Mouse (Mus musculus) bone marrow macrophage, adult 2 months (primary cell): ENCODE data around the gene Ilf2. TPM values are rescaled to one million over a fixed set of nuclear protein-coding genes. Genes with fewer than 3 reads are reported as not detected.

Experiments used
- H3K27ac ChIP-seq: 2 replicates; pipeline ENCODE4 v1.5.1; 2012; ENCODE audit warnings: low read depth, low read length; ENCODE audit not compliant: insufficient read depth
- H3K4me1 ChIP-seq: 2 replicates; pipeline ENCODE4 v1.6.1; 2012; ENCODE audit warnings: low read length; ENCODE audit not compliant: control insufficient read depth, insufficient read depth
- H3K4me3 ChIP-seq: 2 replicates; pipeline ENCODE4 v1.5.1; 2012; ENCODE audit warnings: mild to moderate bottlenecking, low read length, moderate library complexity; ENCODE audit not compliant: insufficient read depth
- CTCF ChIP-seq: IDR thresholded peaks from 2 replicates; pipeline ENCODE4 v1.5.1; 2012; ENCODE audit warnings: low read depth, mild to moderate bottlenecking, low read length, moderate library complexity
- POLR2A ChIP-seq: IDR thresholded peaks from 2 replicates; pipeline ENCODE4 v1.6.1; 2012; ENCODE audit warnings: mild to moderate bottlenecking, low read depth, low read length, borderline replicate concordance
- polyA plus RNA-seq: library from polyadenylated mRNA; stranded (reverse); fragments of >200 nt; gene quantifications from 2 replicates; pipeline ENCODE4 v1.2.4, GENCODE M21; 2012; ENCODE audit not compliant: missing spikeins, insufficient read depth, insufficient read length

Ilf2 gene
- polyA plus RNA-seq, 1 experiment, result 29.3 TPM

DNA sequence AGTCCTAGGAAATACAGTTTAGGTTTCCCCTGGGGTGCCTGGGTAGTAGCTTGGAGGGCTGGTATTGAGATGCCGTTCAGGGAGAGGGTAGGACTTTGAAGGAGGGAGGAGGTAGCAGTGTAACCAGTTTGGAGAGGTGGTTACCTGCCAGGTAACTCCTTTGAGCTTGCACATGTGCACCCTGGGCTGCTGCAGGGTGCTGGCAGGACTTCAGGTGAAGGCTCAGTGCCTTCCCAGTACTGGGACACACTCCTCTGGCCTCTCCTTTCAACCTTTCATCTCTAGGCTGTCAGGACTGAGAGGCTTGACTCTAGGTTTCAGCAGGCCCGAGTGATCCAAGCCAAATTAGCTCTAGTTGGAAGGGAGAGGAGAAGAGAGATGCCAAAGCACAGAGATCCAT, 50.1 kb downstream of the Ilf2 start:
- no peak overlapping the region for H3K4me3 ChIP-seq
- H3K27ac ChIP-seq, result no peak overlapping the region
- H3K4me1 ChIP-seq, result no peaks in the 10 kb centered on the region
- TF ChIP-seq POLR2A (no peak), CTCF (no peak)

DNA sequence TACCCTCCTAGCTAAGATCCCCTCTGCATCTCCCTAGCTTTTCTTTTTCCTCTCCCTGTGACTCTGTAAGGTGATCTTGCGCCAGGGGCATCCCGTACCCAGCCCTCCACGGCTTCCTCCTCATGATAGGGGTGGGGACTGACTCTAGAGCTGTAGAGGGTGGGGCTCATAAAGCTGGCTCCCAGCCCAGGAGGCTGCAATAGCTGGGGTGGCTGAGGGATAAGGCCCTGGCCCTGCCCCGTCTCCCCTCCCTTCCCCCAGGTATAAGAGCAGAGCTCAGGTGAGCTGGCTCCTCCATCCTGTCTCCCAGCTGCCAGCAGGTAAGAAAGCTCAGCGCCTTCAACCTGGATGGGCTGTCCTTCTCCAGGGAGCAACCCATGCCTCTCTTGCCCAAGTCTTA, 50.7 kb downstream of the Ilf2 start, which contains the start of gene S100a14:
Gene S100a14 (plus strand): TSS at position 277 of the 400 bp plus-strand sequence.
- Histone ChIP-seq H3K4me3 (no peak within 1 kb of the TSS), H3K4me1 (no peaks in the 10 kb centered on the region), H3K27ac (no peak within 1 kb of the TSS)
- no peak for TF ChIP-seq POLR2A

DNA sequence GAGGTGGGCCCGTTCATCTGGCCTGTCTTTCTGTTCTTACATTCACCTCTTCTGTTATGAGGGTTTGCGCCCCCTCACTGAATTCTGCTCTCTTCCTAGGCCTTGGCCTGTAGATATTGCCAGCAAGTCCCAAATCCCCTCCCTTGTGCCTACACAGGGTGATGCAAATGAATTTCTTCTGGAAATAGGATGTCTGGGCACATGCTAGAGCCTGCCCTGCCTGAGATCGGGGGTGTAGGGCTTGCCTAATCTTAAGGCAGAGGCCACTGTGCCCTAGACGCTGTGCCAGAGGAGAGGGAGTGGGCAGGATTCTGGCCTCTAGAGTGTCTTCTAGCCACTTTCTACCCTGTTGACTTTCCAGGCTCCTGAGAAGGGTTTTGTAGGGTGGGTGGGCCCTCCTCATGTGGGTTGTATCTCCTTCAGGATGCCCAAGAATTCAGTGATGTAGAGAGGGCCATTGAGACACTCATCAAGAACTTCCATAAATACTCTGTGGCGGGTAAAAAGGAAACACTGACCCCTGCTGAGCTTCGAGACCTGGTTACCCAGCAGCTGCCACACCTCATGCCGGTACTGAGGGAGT, 51.5 kb downstream of the Ilf2 start:
- H3K4me1 ChIP-seq, result no peaks in the 10 kb centered on the region
- no peak overlapping the region for H3K4me3 ChIP-seq
- no peak overlapping the region for H3K27ac ChIP-seq
- TF ChIP-seq CTCF (no peak), POLR2A (no peak)

DNA sequence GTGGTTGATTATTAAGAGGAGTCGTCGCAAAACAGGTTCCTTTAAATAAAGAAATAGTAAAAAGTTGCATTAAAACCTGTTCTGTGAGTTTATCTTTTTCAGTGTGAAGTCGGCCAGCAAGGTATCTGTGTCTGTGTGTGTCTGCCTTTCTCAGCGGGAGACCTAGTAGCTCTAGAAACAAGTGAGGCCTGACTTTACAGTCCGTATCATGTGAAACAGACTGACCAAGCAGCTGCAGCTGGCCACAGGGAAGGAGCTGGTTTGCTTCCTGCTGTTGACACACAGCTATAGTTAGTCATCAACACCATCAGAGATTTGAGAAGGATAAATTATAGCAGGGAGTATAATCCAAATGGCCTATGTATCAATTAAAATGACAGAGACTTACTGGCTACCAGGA, 55.8 kb downstream of the Ilf2 start:
- no peaks in the 10 kb centered on the region for H3K4me1 ChIP-seq
- no peak overlapping the region for H3K27ac ChIP-seq
- H3K4me3 ChIP-seq, result no peak overlapping the region
- TF ChIP-seq CTCF (no peak), POLR2A (no peak)

DNA sequence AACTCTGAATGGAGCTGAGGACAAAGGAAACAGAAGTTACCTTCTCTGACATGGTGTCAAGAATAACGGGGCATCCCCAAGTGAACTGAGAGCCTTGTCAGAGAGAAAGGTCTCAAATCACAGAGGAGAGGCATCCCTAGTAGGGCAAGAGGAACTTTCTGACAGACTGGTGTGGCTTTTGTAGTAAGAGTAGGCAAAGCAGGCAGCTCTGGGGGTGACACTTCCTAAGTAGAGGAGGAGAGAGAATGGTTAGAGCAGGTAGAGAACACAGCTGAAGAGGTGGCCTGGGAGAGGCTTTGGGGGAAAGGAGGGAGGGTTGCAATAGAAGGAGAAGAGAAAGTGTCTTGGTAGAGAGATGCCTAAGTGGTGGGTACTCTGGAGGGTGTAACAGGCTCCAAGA, 59.5 kb downstream of the Ilf2 start:
- H3K4me1 ChIP-seq, result no peaks in the 10 kb centered on the region
- no peak overlapping the region for H3K27ac ChIP-seq
- H3K4me3 ChIP-seq, result no peak overlapping the region
- TF ChIP-seq POLR2A, result no peak
- no peak for TF ChIP-seq CTCF

DNA sequence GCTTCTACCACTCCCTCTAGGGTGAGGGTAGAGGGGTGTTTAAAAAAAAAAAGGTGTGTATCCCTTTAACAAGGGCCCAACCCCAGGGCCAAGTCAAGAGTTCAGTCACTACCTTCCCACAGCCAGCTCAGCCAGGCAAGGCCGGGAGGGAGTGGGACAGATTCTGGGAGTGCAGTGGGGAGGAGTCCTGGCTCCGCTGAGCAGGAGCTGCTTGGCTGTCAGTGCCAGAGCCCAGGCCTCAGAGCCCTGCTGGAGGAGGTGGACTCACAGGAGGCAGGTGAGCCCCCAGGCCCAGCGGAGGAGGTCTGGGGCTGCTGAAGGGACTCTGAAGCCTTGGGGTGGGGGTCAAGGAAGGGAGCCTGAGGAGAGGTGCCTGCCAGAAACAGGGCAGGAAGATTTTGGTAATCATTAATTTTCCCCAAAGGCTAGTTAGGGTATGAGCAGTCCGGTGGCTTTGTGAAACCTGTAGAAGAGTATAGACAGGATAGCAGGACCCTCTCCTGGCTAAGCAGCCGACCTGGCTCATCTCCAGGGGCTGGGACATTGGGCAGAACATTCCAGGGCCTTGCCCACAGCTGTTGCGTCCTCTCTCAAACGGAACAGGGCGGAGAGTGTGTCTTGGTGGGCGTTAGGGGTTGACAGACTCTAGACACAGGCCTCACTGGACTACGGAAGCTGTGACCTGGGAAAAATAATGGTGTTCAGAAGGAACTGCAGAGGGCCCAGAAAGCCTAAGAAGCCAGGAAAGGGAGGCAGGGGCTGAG, 61.4 kb downstream of the Ilf2 start, which contains the start of gene S100a16:
Gene S100a16 (plus strand): TSS at position 114 of the 764 bp plus-strand sequence.
- TF ChIP-seq CTCF (no peak), POLR2A (no peak)
- Histone ChIP-seq H3K27ac (no peak within 1 kb of the TSS), H3K4me3 (no peak within 1 kb of the TSS), H3K4me1 (no peaks in the 10 kb centered on the region)

DNA sequence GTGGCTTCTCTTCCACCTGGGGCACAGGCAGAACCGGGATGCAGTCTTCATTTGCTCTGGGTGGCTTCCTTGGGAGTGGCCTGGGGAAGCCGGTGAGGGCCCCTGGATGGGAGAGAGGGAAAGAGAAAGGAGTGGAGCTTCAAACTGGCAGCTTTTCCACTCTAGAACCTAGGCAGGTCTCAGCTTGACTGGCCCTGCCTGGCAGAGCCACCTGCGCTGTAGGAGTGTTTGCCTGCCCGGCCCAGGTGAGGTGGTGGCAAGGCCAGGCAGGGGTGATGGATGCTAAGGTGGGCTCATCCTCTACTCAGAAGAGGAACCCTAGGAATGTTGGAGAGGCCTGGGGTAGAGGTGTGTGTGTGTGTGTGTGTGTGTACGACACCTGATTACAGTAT, 62.0 kb downstream of the Ilf2 start:
- Histone ChIP-seq H3K27ac (no peak overlapping the region), H3K4me3 (no peak overlapping the region), H3K4me1 (no peaks in the 10 kb centered on the region)
- TF ChIP-seq CTCF (no peak), POLR2A (no peak)

Other genes with a start within 250 kb of the Ilf2 start
- gene Jtb, start 244.5 kb upstream of the Ilf2 start, polyA plus RNA-seq, result 64.5 and 67.9 TPM in 2 replicates
- 1.3 and 2.9 TPM in 2 replicates for gene Creb3l4, start 232.6 kb upstream of the Ilf2 start, polyA plus RNA-seq
- gene Slc39a1, start 228.0 kb upstream of the Ilf2 start, polyA plus RNA-seq, result 155 and 159 TPM in 2 replicates
- 45.5 and 56.9 TPM in 2 replicates for gene Crtc2, start 222.0 kb upstream of the Ilf2 start, polyA plus RNA-seq
- 47.7 and 52.9 TPM in 2 replicates for gene Dennd4b, start 210.9 kb upstream of the Ilf2 start, polyA plus RNA-seq
- 45.6 and 48.2 TPM in 2 replicates for gene Gatad2b, start 182.9 kb upstream of the Ilf2 start, polyA plus RNA-seq
- gene Slc27a3, start 86.2 kb upstream of the Ilf2 start, polyA plus RNA-seq, result 0.72 and 0.83 TPM in 2 replicates
- 18.9 and 20.4 TPM in 2 replicates for gene Ints3, start 42.5 kb upstream of the Ilf2 start, polyA plus RNA-seq
- gene Npr1, start 10.3 kb upstream of the Ilf2 start, polyA plus RNA-seq, result 0.17 and 0.89 TPM in 2 replicates
- 96.6 and 101 TPM in 2 replicates for gene Snapin, start 14.9 kb downstream of the Ilf2 start, polyA plus RNA-seq
- gene Chtop, start 33.4 kb downstream of the Ilf2 start, polyA plus RNA-seq, result 56.9 and 59.9 TPM in 2 replicates
- gene S100a1, start 38.3 kb downstream of the Ilf2 start, polyA plus RNA-seq, result 228 and 247 TPM in 2 replicates
- 120 and 139 TPM in 2 replicates for gene S100a13, start 38.3 kb downstream of the Ilf2 start, polyA plus RNA-seq
- gene S100a14, start 50.7 kb downstream of the Ilf2 start, polyA plus RNA-seq, result 0.40 TPM in 1 of 2 replicates, not detected in the other
- 0.50 TPM in 1 of 2 replicates, not detected in the other for gene S100a16, start 61.1 kb downstream of the Ilf2 start, polyA plus RNA-seq
- not detected in 2 replicates for gene S100a3, start 84.5 kb downstream of the Ilf2 start, polyA plus RNA-seq
- gene S100a2, start 114.1 kb downstream of the Ilf2 start, polyA plus RNA-seq, result not detected in 2 replicates
- gene Gm42674, start 125.8 kb downstream of the Ilf2 start, polyA plus RNA-seq, result not detected in 2 replicates
- gene S100a4, start 127.6 kb downstream of the Ilf2 start, polyA plus RNA-seq, result 2,861 and 3,059 TPM in 2 replicates
- gene S100a5, start 132.4 kb downstream of the Ilf2 start, polyA plus RNA-seq, result not detected in 2 replicates
- 1,285 and 1,346 TPM in 2 replicates for gene S100a6, start 136.8 kb downstream of the Ilf2 start, polyA plus RNA-seq
- gene S100a7a, start 177.9 kb downstream of the Ilf2 start, polyA plus RNA-seq, result 0.63 TPM in 1 of 2 replicates, not detected in the other
- gene S100a8, start 192.9 kb downstream of the Ilf2 start, polyA plus RNA-seq, result 16.7 and 16.9 TPM in 2 replicates
- 23.9 and 24.5 TPM in 2 replicates for gene S100a9, start 219.6 kb downstream of the Ilf2 start, polyA plus RNA-seq